Mouse (Mus musculus) heart, embryonic 12.5 days (tissue): ENCODE measurements around the gene Cyp4a31. TPM values are rescaled to one million over a fixed set of nuclear protein-coding genes. Genes with fewer than 3 reads are reported as not detected.
"Not testable (repeated sequence)": the region's sequence is repeated elsewhere in the genome, so short reads cannot be mapped to it uniquely, and the experiment has no call there.

Experiments
- ATAC-seq: fragments of 200-750 bp; cut with Nextera tagmentation; 2 replicates; pipeline ENCODE4 v1.8.0; 2017; ENCODE audit warnings: moderate TSS enrichment, moderate library complexity; ENCODE audit not compliant: insufficient number of reproducible peaks, low FRiP score
- H3K27ac ChIP-seq: fragments of 300-500 bp; sonication (generic); 2 replicates; pipeline ENCODE4 v1.5.1; 2016; ENCODE audit warnings: mild to moderate bottlenecking, moderate library complexity; ENCODE audit not compliant: poor library complexity, severe bottlenecking
- H3K27me3 ChIP-seq: fragments of 300-500 bp; sonication (generic); replicated peaks from 2 replicates; pipeline ENCODE4 v1.6.1; 2016; ENCODE audit warnings: mild to moderate bottlenecking, moderate library complexity
- H3K36me3 ChIP-seq: fragments of 300-500 bp; sonication (generic); 2 replicates; pipeline ENCODE4 v1.6.1; 2016; ENCODE audit warnings: mild to moderate bottlenecking, moderate library complexity
- H3K4me1 ChIP-seq: fragments of 300-500 bp; sonication (generic); replicated peaks from 2 replicates; pipeline ENCODE4 v1.6.1; 2016; ENCODE audit warnings: mild to moderate bottlenecking
- H3K4me2 ChIP-seq: fragments of 300-500 bp; sonication (generic); 2 replicates; pipeline ENCODE4 v1.6.1; 2016; ENCODE audit warnings: mild to moderate bottlenecking, moderate library complexity
- H3K4me3 ChIP-seq: fragments of 300-500 bp; sonication (generic); 2 replicates; pipeline ENCODE4 v1.5.1; 2016; ENCODE audit warnings: mild to moderate bottlenecking
- H3K9ac ChIP-seq: fragments of 300-500 bp; sonication (generic); 2 replicates; pipeline ENCODE4 v1.6.1; 2016; ENCODE audit warnings: mild to moderate bottlenecking, moderate library complexity
- H3K9me3 ChIP-seq: fragments of 300-500 bp; sonication (generic); replicated peaks from 2 replicates; pipeline ENCODE4 v1.6.1; 2016; ENCODE audit warnings: mild to moderate bottlenecking, moderate library complexity
- WGBS: fragments of 180-500 bp; shearing (Covaris S2); methylation state at CpG from one replicate; pipeline ENCODE4 v1.1.7; 2016; 5-methylcytosine and 5-hydroxymethylcytosine counted together
- polyA plus RNA-seq: library from polyadenylated mRNA; unstranded; fragments of >200 nt; fragmentation: Nextera tagmentation; extraction: Ambion mirVana; gene quantifications from 2 replicates; pipeline ENCODE4 v1.2.1, GENCODE M21; 2016

The Cyp4a31 gene
- not detected in 2 replicates for polyA plus RNA-seq

- Histone ChIP-seq H3K4me3 (no peak within 1 kb of the TSS), H3K27ac (no peak within 1 kb of the TSS), H3K9ac (no peak within 1 kb of the TSS), H3K27me3 (no peaks in the 10 kb centered on the region), H3K36me3 (no peaks in the 10 kb centered on the region), H3K9me3 (no peaks in the 10 kb centered on the region; the same call in 1 of the 2 replicates), H3K4me1 (no peaks in the 10 kb centered on the region), H3K4me2 (no peak within 1 kb of the TSS)
- no peak for ATAC-seq
- WGBS = 69% methylated on average over 3 of the region's 3 CpGs
Measured at GRCm38 (mm10) chr4:115563401-115563800, at the start of gene Cyp4a31. TSS of gene Cyp4a31 (plus strand) at chr4:115563649.

GRCm38 (mm10) chr4:115513964-115514363 is 49.5 kb upstream of the Cyp4a31 start:
- not testable (repeated sequence) for ATAC-seq, H3K36me3 ChIP-seq, H3K9me3 ChIP-seq, H3K4me1 ChIP-seq, H3K27ac ChIP-seq, H3K27me3 ChIP-seq, H3K4me3 ChIP-seq, H3K9ac ChIP-seq, H3K4me2 ChIP-seq

GRCm38 (mm10) chr4:115518000-115518399 is 45.4 kb upstream of the Cyp4a31 start, which contains the start of gene Cyp4a10:
TSS of gene Cyp4a10 (plus strand) at chr4:115518264.
- H3K9ac ChIP-seq, H3K27ac ChIP-seq, H3K9me3 ChIP-seq, ATAC-seq, H3K4me3 ChIP-seq, H3K4me1 ChIP-seq, H3K27me3 ChIP-seq, H3K36me3 ChIP-seq, H3K4me2 ChIP-seq: not testable (repeated sequence)
- WGBS = 69% methylated on average over 5 of the region's 5 CpGs

- no peak overlapping the region for H3K4me2 ChIP-seq
- no peak overlapping the region for H3K4me3 ChIP-seq
- no peak overlapping the region for H3K9ac ChIP-seq
- H3K27me3 ChIP-seq = no peaks in the 10 kb centered on the region
- 49% methylated on average over 4 of the region's 4 CpGs for WGBS
- H3K27ac ChIP-seq = no peak overlapping the region
- H3K4me1 ChIP-seq = no peaks in the 10 kb centered on the region
- no peak for ATAC-seq
- no peaks in the 10 kb centered on the region for H3K9me3 ChIP-seq
- no peaks in the 10 kb centered on the region for H3K36me3 ChIP-seq
Measured at GRCm38 (mm10) chr4:115519444-115519843, 44.0 kb upstream of the Cyp4a31 start.

GRCm38 (mm10) chr4:115521766-115522165 is 41.7 kb upstream of the Cyp4a31 start:
- 85% methylated on average over 2 of the region's 2 CpGs for WGBS
- no peak overlapping the region for H3K27ac ChIP-seq
- H3K4me1 ChIP-seq = no peaks in the 10 kb centered on the region
- no peak overlapping the region for H3K4me3 ChIP-seq
- no peaks in the 10 kb centered on the region for H3K27me3 ChIP-seq
- no peak overlapping the region for H3K4me2 ChIP-seq
- H3K9ac ChIP-seq = no peak overlapping the region
- no peak for ATAC-seq
- no peaks in the 10 kb centered on the region for H3K36me3 ChIP-seq
- H3K9me3 ChIP-seq = no peaks in the 10 kb centered on the region

GRCm38 (mm10) chr4:115545101-115545500 is 18.3 kb upstream of the Cyp4a31 start:
- no peak overlapping the region for H3K4me3 ChIP-seq
- no peak overlapping the region for H3K27ac ChIP-seq
- H3K27me3 ChIP-seq = no peaks in the 10 kb centered on the region
- peaks cover 3% of the 10 kb centered on the region; the same call in 1 of the 2 replicates for H3K9me3 ChIP-seq
- H3K9ac ChIP-seq = no peak overlapping the region
- 33% methylated on average over 1 of the region's 1 CpGs for WGBS
- H3K36me3 ChIP-seq = no peaks in the 10 kb centered on the region
- H3K4me1 ChIP-seq = no peaks in the 10 kb centered on the region
- no peak overlapping the region for H3K4me2 ChIP-seq
- no peak for ATAC-seq

- H3K4me1 ChIP-seq = no peaks in the 10 kb centered on the region
- H3K27me3 ChIP-seq = no peaks in the 10 kb centered on the region
- ATAC-seq = peak; percentile 61
- H3K4me2 ChIP-seq = no peak overlapping the region
- H3K4me3 ChIP-seq = no peak overlapping the region
- no peak overlapping the region for H3K9ac ChIP-seq
- H3K36me3 ChIP-seq = no peaks in the 10 kb centered on the region
- 37% methylated on average over 2 of the region's 2 CpGs for WGBS
- peaks cover 3% of the 10 kb centered on the region; the same call in 1 of the 2 replicates for H3K9me3 ChIP-seq
- no peak overlapping the region for H3K27ac ChIP-seq
Measured at GRCm38 (mm10) chr4:115546141-115546828, 17.2 kb upstream of the Cyp4a31 start.

- ATAC-seq = no peak
- H3K4me3 ChIP-seq = no peak overlapping the region
- H3K36me3 ChIP-seq = no peaks in the 10 kb centered on the region
- H3K27me3 ChIP-seq = no peaks in the 10 kb centered on the region
- no peak overlapping the region for H3K4me2 ChIP-seq
- H3K27ac ChIP-seq = no peak overlapping the region
- no peak overlapping the region for H3K9ac ChIP-seq
- no peaks in the 10 kb centered on the region for H3K4me1 ChIP-seq
- WGBS = 70% methylated on average over 3 of the region's 3 CpGs
- peaks cover 4% of the 10 kb centered on the region; the same call in 1 of the 2 replicates for H3K9me3 ChIP-seq
Measured at GRCm38 (mm10) chr4:115552726-115553125, 10.7 kb upstream of the Cyp4a31 start.

GRCm38 (mm10) chr4:115555513-115555912 is 7.9 kb upstream of the Cyp4a31 start:
- Histone ChIP-seq H3K36me3 (no peaks in the 10 kb centered on the region), H3K27me3 (no peaks in the 10 kb centered on the region), H3K4me2 (no peak overlapping the region), H3K9me3 (peaks cover 4% of the 10 kb centered on the region; the same call in 1 of the 2 replicates), H3K9ac (no peak overlapping the region), H3K4me3 (no peak overlapping the region), H3K4me1 (no peaks in the 10 kb centered on the region), H3K27ac (no peak overlapping the region)
- WGBS = 71% methylated on average over 2 of the region's 2 CpGs
- no peak for ATAC-seq

GRCm38 (mm10) chr4:115557861-115558561 is 5.4 kb upstream of the Cyp4a31 start:
- no peak overlapping the region for H3K4me3 ChIP-seq
- 60% methylated on average over 4 of the region's 4 CpGs for WGBS
- no peak overlapping the region for H3K4me2 ChIP-seq
- no peak overlapping the region for H3K27ac ChIP-seq
- H3K27me3 ChIP-seq = no peaks in the 10 kb centered on the region
- no peaks in the 10 kb centered on the region for H3K36me3 ChIP-seq
- no peak for ATAC-seq
- no peak overlapping the region for H3K9ac ChIP-seq
- no peaks in the 10 kb centered on the region for H3K4me1 ChIP-seq
- peaks cover 2% of the 10 kb centered on the region; the same call in 1 of the 2 replicates for H3K9me3 ChIP-seq

- not testable (repeated sequence) for H3K4me1 ChIP-seq, H3K27me3 ChIP-seq, H3K9ac ChIP-seq, H3K36me3 ChIP-seq, H3K4me2 ChIP-seq, H3K9me3 ChIP-seq, ATAC-seq, H3K4me3 ChIP-seq, H3K27ac ChIP-seq
- 66% methylated on average over 5 of the region's 5 CpGs for WGBS
Measured at GRCm38 (mm10) chr4:115561236-115561635, 2.2 kb upstream of the Cyp4a31 start.
